Mouse (Mus musculus) E14TG2a.4 (cell line): Measurements from ENCODE around the gene Zfp442.
"Not testable (repeated sequence)": the region's sequence is repeated elsewhere in the genome, so short reads cannot be mapped to it uniquely, and the experiment has no call there.

Experiments
- H3K27me3 ChIP-seq: 2 replicates; pipeline ENCODE4 v1.6.1; 2014; ENCODE audit warnings: low read length, control low read depth; ENCODE audit not compliant: insufficient read depth
- H3K36me3 ChIP-seq: 2 replicates; pipeline ENCODE4 v1.6.1; 2014; ENCODE audit warnings: low read length, control low read depth; ENCODE audit not compliant: insufficient read depth
- H3K4me1 ChIP-seq: replicated peaks from 2 replicates; pipeline ENCODE4 v1.6.1; 2014; ENCODE audit warnings: low read depth, low read length, control low read depth
- H3K4me3 ChIP-seq: replicated peaks from 2 replicates; pipeline ENCODE4 v1.5.1; 2014; ENCODE audit warnings: mild to moderate bottlenecking, low read length
- H3K9me3 ChIP-seq: 2 replicates; pipeline ENCODE4 v1.6.1; 2014; ENCODE audit warnings: low read length, control low read depth
- CTCF ChIP-seq: conservative IDR thresholded peaks from 2 replicates; pipeline ENCODE4 v1.5.1; 2014; ENCODE audit warnings: low read length
- NANOG ChIP-seq: IDR thresholded peaks from 2 replicates; pipeline ENCODE4 v1.6.1; 2014; ENCODE audit warnings: borderline replicate concordance, low read length, mixed read lengths
- POU5F1 ChIP-seq: IDR thresholded peaks from 2 replicates; pipeline ENCODE4 v1.6.1; 2014; ENCODE audit warnings: low read length, borderline replicate concordance

Gene Zfp442

DNA sequence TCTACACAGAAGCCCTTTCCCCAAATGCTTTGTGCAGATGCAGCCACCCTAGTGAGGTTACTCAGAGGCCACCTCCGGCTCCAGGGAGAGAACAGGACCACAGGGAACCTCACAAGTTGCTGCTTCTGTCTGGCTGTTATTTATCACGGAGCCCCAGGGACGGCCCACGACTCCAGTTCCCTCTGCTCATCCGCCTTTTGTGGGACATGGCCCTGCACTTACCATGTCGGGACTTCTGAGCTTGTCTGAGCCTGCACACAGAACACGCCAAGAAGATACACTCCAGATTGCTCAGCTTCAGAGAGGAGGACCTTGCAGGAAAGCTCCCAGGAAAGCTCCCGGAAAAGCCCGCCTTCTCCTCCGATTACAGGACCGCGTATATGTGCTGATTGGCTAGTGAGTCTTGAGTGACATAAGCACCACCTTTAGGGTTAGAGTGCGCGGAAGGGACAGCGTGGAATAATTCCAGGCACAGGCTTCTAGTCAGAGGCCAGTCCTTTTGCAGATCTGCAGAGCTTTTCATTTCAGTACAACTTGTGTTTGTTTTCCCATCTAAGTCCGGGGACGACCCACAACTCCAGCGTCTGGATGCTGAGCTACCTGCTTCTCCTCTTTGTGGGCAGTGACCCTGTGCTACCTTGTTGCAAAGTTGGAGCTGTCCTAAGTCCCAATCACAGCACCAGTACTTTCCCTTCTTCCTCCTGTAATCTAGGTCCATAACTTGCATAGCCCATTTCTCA lies at the start of gene Zfp442:
TSS of gene Zfp442 (minus strand) at position 307 of the 740 bp plus-strand sequence.
- H3K4me1 ChIP-seq, result peaks cover 12% of the 10 kb centered on the region
- not testable (repeated sequence) for H3K36me3 ChIP-seq

DNA sequence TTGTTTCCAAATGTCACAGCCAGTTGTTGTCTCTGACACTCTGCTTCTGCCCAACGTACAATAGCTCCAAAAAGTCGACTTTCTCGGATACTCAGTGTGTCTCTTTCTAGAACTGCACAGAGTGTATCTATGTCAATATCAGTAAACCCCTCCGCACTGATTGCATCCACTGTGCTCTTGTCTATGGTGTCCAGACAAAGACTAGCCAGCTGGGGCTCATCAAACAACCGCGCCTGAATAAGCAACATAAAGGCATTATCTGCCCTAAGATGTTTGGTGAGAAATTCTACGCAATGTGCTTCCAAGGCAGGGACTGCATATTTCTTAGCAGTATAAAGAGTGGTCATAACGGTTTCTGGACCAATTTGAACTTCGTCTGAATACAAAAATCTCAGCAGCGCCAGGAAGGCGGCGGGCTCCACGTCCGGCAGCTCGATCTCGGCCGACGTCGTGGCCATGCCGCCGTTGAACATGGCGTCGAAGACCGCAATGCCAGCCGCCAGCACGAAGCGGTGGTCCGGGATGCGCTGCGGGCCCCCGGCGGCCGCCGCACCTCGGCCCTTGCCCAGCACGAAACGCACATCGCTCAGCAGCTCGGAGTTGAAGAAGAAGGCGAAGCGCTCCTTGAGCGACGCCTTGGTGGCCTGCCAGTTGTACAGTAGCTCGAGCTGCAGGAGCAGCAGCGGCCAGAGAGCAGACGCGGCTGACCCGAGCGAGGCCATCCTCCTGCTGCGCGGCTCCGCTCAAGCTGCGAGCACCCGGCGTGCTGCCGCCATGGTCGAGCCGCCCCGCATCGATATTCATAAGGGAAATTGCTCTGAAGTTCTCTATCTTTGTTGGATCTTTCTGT lies 49.1 kb upstream of the Zfp442 start:
- H3K9me3 ChIP-seq, H3K4me1 ChIP-seq, H3K36me3 ChIP-seq: not testable (repeated sequence)
- H3K4me3 ChIP-seq, result peak overlapping the region; percentile 66
- H3K27me3 ChIP-seq, result peaks cover 14% of the 10 kb centered on the region

More for the DNA sequence above, at the start of gene Zfp442:
- H3K4me3 ChIP-seq, result peak within 1 kb of the TSS; percentile 78
- H3K9me3 ChIP-seq, H3K27me3 ChIP-seq: not testable (repeated sequence)

DNA sequence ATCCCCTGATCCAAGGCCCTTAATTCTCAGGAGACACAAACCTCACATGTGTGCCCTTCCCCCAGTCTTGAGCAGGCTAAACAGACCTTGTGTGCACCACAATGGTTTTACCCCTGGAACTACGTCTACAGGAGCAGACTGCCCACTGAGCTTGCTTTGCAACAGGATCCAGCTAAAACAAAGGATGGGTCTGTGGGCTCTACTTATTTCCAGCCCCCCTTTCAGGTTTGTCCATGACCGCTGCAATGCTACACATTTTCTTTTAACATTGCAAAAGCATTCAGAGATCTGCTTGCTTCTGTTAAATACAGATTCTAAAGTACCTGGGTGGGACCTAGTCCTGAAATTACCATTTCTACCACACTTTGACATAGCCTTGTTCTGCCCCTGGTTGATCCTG lies 41.7 kb upstream of the Zfp442 start:
- Histone ChIP-seq H3K4me1 (peaks cover 21% of the 10 kb centered on the region), H3K27me3 (no peaks in the 10 kb centered on the region), H3K4me3 (no peak overlapping the region), H3K9me3 (peaks cover 17% of the 10 kb centered on the region), H3K36me3 (no peaks in the 10 kb centered on the region)
- TF ChIP-seq CTCF (no peak), NANOG (peak; percentile 44)

DNA sequence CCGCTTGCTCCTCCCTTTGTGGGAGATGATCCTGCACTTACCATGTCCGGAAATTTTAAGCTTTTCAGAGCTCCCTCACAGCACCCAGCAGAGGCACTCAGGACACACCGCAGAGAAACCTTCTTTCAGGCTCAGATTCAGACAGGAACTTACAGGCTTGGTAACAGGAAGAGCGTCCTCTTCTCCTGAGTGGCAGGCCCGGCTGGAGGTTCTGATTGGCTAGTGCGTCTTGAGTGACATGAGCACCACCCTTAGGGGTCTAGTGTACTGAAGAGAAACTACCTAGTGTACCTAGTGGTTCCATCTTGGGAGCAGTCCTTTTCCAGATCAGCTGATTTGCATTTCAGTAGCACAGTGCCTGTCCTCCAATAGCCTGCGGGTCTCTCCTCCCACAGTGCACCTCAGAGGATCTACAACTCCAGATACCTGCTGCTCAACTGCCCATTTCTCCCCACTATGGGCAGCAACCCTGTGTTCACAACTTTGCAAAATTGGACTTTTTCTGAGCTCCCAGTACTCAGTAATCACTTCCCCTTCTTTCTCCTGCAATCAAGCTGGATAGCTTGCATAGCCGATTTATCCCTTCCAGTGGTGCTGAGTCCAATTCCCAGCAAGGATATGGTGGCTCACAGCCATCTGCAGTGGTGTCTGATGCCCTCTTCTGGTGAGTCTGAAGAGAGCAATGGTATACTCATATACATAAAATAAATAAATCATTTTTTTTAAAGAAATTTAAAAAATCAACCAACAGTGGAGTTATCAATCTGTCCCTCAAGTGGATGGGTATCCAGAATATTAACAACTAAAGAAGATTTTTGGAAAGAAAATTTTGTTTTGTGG lies 33.9 kb upstream of the Zfp442 start, which contains the start of gene Zfp345:
TSS of gene Zfp345 (minus strand) at position 153 of the 840 bp plus-strand sequence.
- Histone ChIP-seq H3K4me3 (peak within 1 kb of the TSS; percentile 80), H3K9me3 (peaks cover 17% of the 10 kb centered on the region)
- H3K36me3 ChIP-seq, H3K27me3 ChIP-seq, H3K4me1 ChIP-seq: not testable (repeated sequence)
- peak; percentile 47 for TF ChIP-seq CTCF

DNA sequence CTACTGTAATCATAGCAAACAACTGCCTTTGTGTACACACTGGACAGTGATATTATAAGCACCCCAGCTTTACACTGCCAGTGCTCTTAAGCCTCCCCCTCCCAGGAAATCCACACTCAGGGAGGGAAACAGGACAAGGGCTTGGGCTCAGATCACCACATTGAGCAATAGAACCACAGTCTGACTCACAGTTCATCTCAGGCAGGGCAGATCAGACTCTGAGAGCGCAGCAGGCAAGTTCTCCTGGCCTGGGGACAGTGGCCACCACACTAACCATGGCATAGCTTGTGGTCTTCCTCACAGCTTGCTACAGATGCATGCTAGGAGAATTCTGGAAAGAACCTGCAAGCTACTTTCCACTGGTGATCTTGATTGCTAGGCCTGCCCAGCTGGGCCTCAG lies 12.2 kb downstream of the Zfp442 start:
- H3K27me3 ChIP-seq, H3K36me3 ChIP-seq, H3K4me3 ChIP-seq, H3K4me1 ChIP-seq: not testable (repeated sequence)
- peaks cover 20% of the 10 kb centered on the region for H3K9me3 ChIP-seq

DNA sequence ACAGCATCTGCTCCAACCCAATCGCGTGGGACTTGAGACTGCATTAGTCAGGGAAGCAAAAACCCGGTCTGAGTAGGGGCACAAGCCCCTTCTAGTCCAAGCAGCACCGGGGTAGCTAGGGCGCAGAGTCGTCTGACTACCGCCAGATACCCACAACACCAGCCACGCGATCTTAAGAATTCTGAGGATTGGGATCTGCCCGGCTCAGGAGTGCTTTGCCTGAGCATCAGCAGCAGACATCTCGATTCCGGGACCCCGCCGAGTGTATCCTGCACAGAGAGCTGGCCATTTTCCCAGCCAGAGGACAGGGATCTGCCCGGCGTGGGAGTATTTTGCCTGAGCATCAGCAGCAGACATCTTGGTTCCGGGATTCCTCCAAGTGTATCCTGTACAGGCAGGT lies 39.1 kb downstream of the Zfp442 start:
- H3K9me3 ChIP-seq, H3K4me1 ChIP-seq, H3K36me3 ChIP-seq, H3K27me3 ChIP-seq: not testable (repeated sequence)
- peak overlapping the region; percentile 81 for H3K4me3 ChIP-seq

DNA sequence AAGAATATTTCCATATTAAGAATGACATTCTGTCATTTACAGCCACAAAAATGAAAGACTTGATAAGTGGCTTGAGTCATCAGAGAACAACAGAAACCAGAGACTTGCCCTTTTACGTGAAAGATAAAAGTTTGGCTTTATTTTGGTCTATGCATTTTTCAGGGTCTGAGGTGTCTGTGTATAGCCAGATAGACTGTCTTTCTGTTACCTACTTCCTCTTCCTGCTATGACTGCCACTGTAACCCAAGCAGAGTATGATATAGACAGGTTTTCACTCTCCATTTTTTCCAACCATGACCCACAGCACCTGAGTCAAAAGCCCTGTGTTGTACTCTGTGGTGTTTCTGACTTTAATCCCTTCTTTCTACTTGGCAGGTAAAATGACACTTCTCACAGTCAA lies 61.1 kb downstream of the Zfp442 start:
- no peak for TF ChIP-seq NANOG
- TF ChIP-seq CTCF, result no peak
- TF ChIP-seq POU5F1, result no peak
- H3K9me3 ChIP-seq, result no peaks in the 10 kb centered on the region
- H3K4me1 ChIP-seq, result peaks cover 8% of the 10 kb centered on the region
- no peaks in the 10 kb centered on the region for H3K36me3 ChIP-seq
- no peak overlapping the region for H3K4me3 ChIP-seq
- H3K27me3 ChIP-seq, result no peaks in the 10 kb centered on the region

DNA sequence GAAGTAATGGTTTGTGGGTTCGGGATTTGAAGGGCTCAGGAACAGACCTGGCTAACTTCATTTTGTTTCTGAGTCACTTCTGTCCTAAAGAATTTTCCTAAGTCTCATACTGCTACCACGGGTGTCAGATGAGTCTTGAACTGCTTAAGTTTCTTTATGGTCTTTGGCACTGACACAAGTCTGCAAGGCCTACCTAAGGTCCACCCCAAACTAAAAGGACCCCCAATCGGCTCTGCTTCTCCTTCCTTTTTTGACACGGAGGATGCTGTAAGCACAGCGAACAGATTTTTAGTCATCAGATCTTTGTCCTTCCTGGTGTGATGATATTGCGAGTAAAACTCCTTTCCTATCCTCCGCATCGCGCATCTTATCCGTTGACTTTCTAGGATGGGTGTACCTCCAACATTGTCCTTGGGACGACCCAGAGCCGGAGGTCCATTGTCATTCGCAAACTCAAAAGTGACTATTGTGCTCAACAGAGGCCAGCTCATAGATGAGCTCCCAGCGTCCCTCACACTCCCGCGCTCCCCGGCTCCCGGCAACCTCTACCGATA lies 65.7 kb downstream of the Zfp442 start:
- H3K4me1 ChIP-seq, H3K4me3 ChIP-seq, H3K9me3 ChIP-seq, H3K27me3 ChIP-seq, H3K36me3 ChIP-seq: not testable (repeated sequence)

DNA sequence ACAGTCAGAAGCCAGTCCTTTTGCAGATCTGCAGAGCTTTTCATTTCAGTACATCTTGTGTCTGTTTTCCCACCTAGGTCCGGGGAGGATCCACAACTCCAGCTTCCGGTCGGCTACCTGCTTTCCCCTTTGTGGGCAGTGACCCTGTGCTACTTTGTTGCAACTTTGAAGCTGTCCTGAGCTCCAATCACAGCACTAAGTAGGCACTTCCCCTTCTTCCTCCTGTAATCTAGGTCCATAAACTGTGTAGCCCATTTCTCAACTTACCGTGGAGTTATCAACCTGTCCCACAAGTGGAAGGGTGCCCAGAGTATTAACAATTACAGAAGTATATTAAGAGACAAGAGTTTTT lies 88.4 kb downstream of the Zfp442 start:
- Histone ChIP-seq H3K4me1 (peaks cover 12% of the 10 kb centered on the region; the same call in 1 of the 2 replicates), H3K9me3 (no peaks in the 10 kb centered on the region), H3K27me3 (no peaks in the 10 kb centered on the region), H3K36me3 (no peaks in the 10 kb centered on the region), H3K4me3 (peak overlapping the region; percentile 84)
- TF ChIP-seq NANOG (no peak), CTCF (no peak), POU5F1 (no peak)

DNA sequence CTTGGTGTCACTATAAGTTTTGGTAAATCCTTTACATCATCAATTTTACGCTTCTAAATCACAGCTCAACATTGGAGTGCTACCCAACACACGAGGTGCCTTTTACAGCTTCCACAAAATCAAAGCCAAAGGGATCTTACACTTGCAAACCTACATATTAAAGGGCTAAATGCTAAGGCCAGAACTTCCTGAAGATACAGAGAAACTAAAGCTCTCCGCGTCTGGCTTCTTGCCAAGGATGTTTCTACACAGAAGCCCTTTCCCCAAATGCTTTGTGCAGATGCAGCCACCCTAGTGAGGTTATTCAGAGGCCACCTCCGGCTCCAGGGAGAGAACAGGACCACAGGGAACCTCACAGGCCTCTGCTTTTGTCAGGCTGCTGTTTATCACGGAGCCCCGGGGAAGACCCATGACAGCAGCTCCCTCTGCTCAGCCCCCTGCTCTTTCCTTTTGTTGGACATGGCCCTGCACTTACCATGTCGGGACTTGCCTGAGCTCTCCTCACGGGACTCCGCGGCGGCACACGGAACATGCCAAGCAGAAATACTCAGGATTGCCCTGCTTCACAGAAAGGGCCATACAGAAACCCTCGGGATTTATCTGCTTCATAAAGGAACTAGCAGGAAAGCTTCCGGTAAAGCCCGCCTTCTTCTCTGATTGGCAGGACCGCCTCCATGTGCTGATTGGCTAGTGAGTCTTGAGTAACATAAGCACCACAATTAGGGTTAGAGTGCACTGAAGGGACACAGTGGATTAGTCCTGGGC lies 89.0 kb downstream of the Zfp442 start, which contains the start of gene 3300002I08Rik:
TSS of gene 3300002I08Rik (minus strand) at position 653 of the 765 bp plus-strand sequence.
- peak within 1 kb of the TSS; percentile 84 for H3K4me3 ChIP-seq
- H3K9me3 ChIP-seq, result not testable (repeated sequence)

More for the DNA sequence above, 89.0 kb downstream of the Zfp442 start, which contains the start of gene 3300002I08Rik:
- H3K36me3 ChIP-seq, H3K27me3 ChIP-seq: not testable (repeated sequence)
- H3K4me1 ChIP-seq, result peaks cover 12% of the 10 kb centered on the region; the same call in 1 of the 2 replicates
